Mouse (Mus musculus): Measurements from ENCODE around the gene Klhdc10. TPM values are rescaled to one million over a fixed set of nuclear protein-coding genes. Genes with fewer than 3 reads are reported as not detected.

Gene Klhdc10
- polyA plus RNA-seq, 1 experiment from 2014 or later = 8.3 TPM

GRCm38 (mm10) chr6:30403465-30403864 is 1.8 kb downstream of the Klhdc10 start:
- Histone ChIP-seq H3K9me3 (replicated peaks) (no peaks in the 10 kb centered on the region), H3K4me3 (replicated peaks) (0 out of 2 replicates have a peak overlapping the region, but pooled peaks have one; percentile 25), H3K9ac (no peak overlapping the region), H3K27me3 (0 out of 2 replicates have a peak, but pooled peaks cover 4% of the 10 kb centered on the region), H3K4me1 (replicated peaks) (peaks cover 29% of the 10 kb centered on the region), H3K27ac (replicated peaks) (no peak overlapping the region), H3K4me2 (peak overlapping the region; percentile 52), H3K36me3 (replicated peaks) (no peaks in the 10 kb centered on the region)
- ATAC-seq (ENCODE audit: insufficient read depth) = no peak
- 20% methylated on average over 4 of the region's 4 CpGs for WGBS (ENCODE audit: insufficient replicate concordance)

GRCm38 (mm10) chr6:30404671-30405070 is 3.0 kb downstream of the Klhdc10 start:
- Histone ChIP-seq H3K9ac (no peak overlapping the region), H3K27ac (replicated peaks) (no peak overlapping the region), H3K4me1 (replicated peaks) (peaks cover 29% of the 10 kb centered on the region), H3K36me3 (replicated peaks) (no peaks in the 10 kb centered on the region), H3K4me3 (replicated peaks) (no peak overlapping the region), H3K27me3 (no peaks in the 10 kb centered on the region), H3K4me2 (no peak overlapping the region), H3K9me3 (replicated peaks) (no peaks in the 10 kb centered on the region)
- no peak for ATAC-seq (ENCODE audit: insufficient read depth)
- WGBS (ENCODE audit: insufficient replicate concordance) = 47% methylated on average over 5 of the region's 5 CpGs

- H3K9ac ChIP-seq = no peak overlapping the region
- H3K36me3 ChIP-seq (replicated peaks) = no peaks in the 10 kb centered on the region
- no peak for ATAC-seq (ENCODE audit: insufficient read depth)
- no peaks in the 10 kb centered on the region for H3K27me3 ChIP-seq
- peaks cover 28% of the 10 kb centered on the region for H3K4me1 ChIP-seq (replicated peaks)
- no peak overlapping the region for H3K4me2 ChIP-seq
- H3K4me3 ChIP-seq (replicated peaks) = no peak overlapping the region
- H3K27ac ChIP-seq (replicated peaks) = no peak overlapping the region
- H3K9me3 ChIP-seq (replicated peaks) = no peaks in the 10 kb centered on the region
- WGBS (ENCODE audit: insufficient replicate concordance) = 73% methylated on average over 4 of the region's 4 CpGs
These were observed 6.6 kb downstream of the Klhdc10 start for GRCm38 (mm10) chr6:30408276-30408675.

- Histone ChIP-seq H3K4me1 (replicated peaks) (peaks cover 18% of the 10 kb centered on the region), H3K27me3 (no peaks in the 10 kb centered on the region), H3K36me3 (replicated peaks) (no peaks in the 10 kb centered on the region), H3K4me3 (replicated peaks) (no peak overlapping the region), H3K9me3 (replicated peaks) (no peaks in the 10 kb centered on the region), H3K4me2 (no peak overlapping the region), H3K27ac (replicated peaks) (peak overlapping the region; percentile 29; the same call in 1 of the 2 replicates), H3K9ac (no peak overlapping the region)
- ATAC-seq (ENCODE audit: insufficient read depth) = no peak
- 68% methylated on average over 7 of the region's 7 CpGs for WGBS (ENCODE audit: insufficient replicate concordance)
These were observed 7.9 kb downstream of the Klhdc10 start for GRCm38 (mm10) chr6:30409399-30410093.

- H3K4me1 ChIP-seq (replicated peaks) = peaks cover 11% of the 10 kb centered on the region; the same call in 1 of the 2 replicates
- H3K36me3 ChIP-seq (replicated peaks) = no peaks in the 10 kb centered on the region
- ATAC-seq (ENCODE audit: insufficient read depth) = no peak
- 62% methylated on average over 4 of the region's 4 CpGs for WGBS (ENCODE audit: insufficient replicate concordance)
- H3K27me3 ChIP-seq = no peaks in the 10 kb centered on the region
- no peak overlapping the region for H3K4me3 ChIP-seq (replicated peaks)
- no peaks in the 10 kb centered on the region for H3K9me3 ChIP-seq (replicated peaks)
- H3K9ac ChIP-seq = no peak overlapping the region
- no peak overlapping the region for H3K27ac ChIP-seq (replicated peaks)
- no peak overlapping the region for H3K4me2 ChIP-seq
These were observed 9.6 kb downstream of the Klhdc10 start for GRCm38 (mm10) chr6:30411311-30411710.

- Histone ChIP-seq H3K9me3 (replicated peaks) (no peaks in the 10 kb centered on the region), H3K4me1 (replicated peaks) (no peaks in the 10 kb centered on the region), H3K9ac (no peak overlapping the region), H3K36me3 (replicated peaks) (peaks cover 4% of the 10 kb centered on the region; the same call in 1 of the 2 replicates), H3K27me3 (no peaks in the 10 kb centered on the region), H3K4me2 (no peak overlapping the region), H3K27ac (replicated peaks) (no peak overlapping the region), H3K4me3 (replicated peaks) (no peak overlapping the region)
- WGBS (ENCODE audit: insufficient replicate concordance) = 85% methylated on average over 2 of the region's 2 CpGs
- no peak for ATAC-seq (ENCODE audit: insufficient read depth)
These were observed 14.5 kb downstream of the Klhdc10 start for GRCm38 (mm10) chr6:30416126-30416525.

- Histone ChIP-seq H3K36me3 (replicated peaks) (peaks cover 10% of the 10 kb centered on the region; the same call in 1 of the 2 replicates), H3K9ac (no peak overlapping the region), H3K27me3 (no peaks in the 10 kb centered on the region), H3K4me1 (replicated peaks) (no peaks in the 10 kb centered on the region), H3K9me3 (replicated peaks) (no peaks in the 10 kb centered on the region), H3K4me2 (no peak overlapping the region), H3K27ac (replicated peaks) (no peak overlapping the region), H3K4me3 (replicated peaks) (no peak overlapping the region)
- WGBS (ENCODE audit: insufficient replicate concordance) = 79% methylated on average over 7 of the region's 7 CpGs
- ATAC-seq (ENCODE audit: insufficient read depth) = no peak
These were observed 15.1 kb downstream of the Klhdc10 start for GRCm38 (mm10) chr6:30416801-30417200.

GRCm38 (mm10) chr6:30432461-30433192 is 31.0 kb downstream of the Klhdc10 start:
- Histone ChIP-seq H3K27ac (replicated peaks) (no peak overlapping the region), H3K27me3 (no peaks in the 10 kb centered on the region), H3K4me2 (no peak overlapping the region), H3K4me3 (replicated peaks) (no peak overlapping the region), H3K9me3 (replicated peaks) (no peaks in the 10 kb centered on the region), H3K4me1 (replicated peaks) (peaks cover 13% of the 10 kb centered on the region; the same call in 1 of the 2 replicates), H3K36me3 (replicated peaks) (no peaks in the 10 kb centered on the region), H3K9ac (no peak overlapping the region)
- WGBS (ENCODE audit: insufficient replicate concordance) = 66% methylated on average over 3 of the region's 3 CpGs
- ATAC-seq (ENCODE audit: insufficient read depth) = no peak

- H3K36me3 ChIP-seq (replicated peaks) = peaks cover under 1% of the 10 kb centered on the region
- H3K27me3 ChIP-seq = no peaks in the 10 kb centered on the region
- no peak overlapping the region for H3K4me3 ChIP-seq (replicated peaks)
- ATAC-seq (ENCODE audit: insufficient read depth) = no peak
- no peaks in the 10 kb centered on the region for H3K9me3 ChIP-seq (replicated peaks)
- H3K27ac ChIP-seq (replicated peaks) = peak overlapping the region; percentile 15; the same call in 1 of the 2 replicates
- H3K4me2 ChIP-seq = no peak overlapping the region
- H3K4me1 ChIP-seq (replicated peaks) = peaks cover 7% of the 10 kb centered on the region; the same call in 1 of the 2 replicates
- WGBS (ENCODE audit: insufficient replicate concordance) = 85% methylated on average over 3 of the region's 3 CpGs
- no peak overlapping the region for H3K9ac ChIP-seq
These were observed 34.8 kb downstream of the Klhdc10 start for GRCm38 (mm10) chr6:30436476-30436875.

- no peaks in the 10 kb centered on the region for H3K9me3 ChIP-seq (replicated peaks)
- 66% methylated on average over 3 of the region's 3 CpGs for WGBS (ENCODE audit: insufficient replicate concordance)
- H3K9ac ChIP-seq = no peak overlapping the region
- no peaks in the 10 kb centered on the region for H3K27me3 ChIP-seq
- no peak overlapping the region for H3K4me2 ChIP-seq
- H3K4me1 ChIP-seq (replicated peaks) = peaks cover 7% of the 10 kb centered on the region; the same call in 1 of the 2 replicates
- peak; percentile 51 for ATAC-seq (ENCODE audit: insufficient read depth)
- no peak overlapping the region for H3K4me3 ChIP-seq (replicated peaks)
- H3K27ac ChIP-seq (replicated peaks) = peak overlapping the region; percentile 21
- H3K36me3 ChIP-seq (replicated peaks) = peaks cover 5% of the 10 kb centered on the region
These were observed 35.4 kb downstream of the Klhdc10 start for GRCm38 (mm10) chr6:30437054-30437453.

GRCm38 (mm10) chr6:30439576-30439975 is 37.9 kb downstream of the Klhdc10 start:
- Histone ChIP-seq H3K9ac (no peak overlapping the region), H3K27ac (replicated peaks) (no peak overlapping the region), H3K27me3 (no peaks in the 10 kb centered on the region), H3K4me3 (replicated peaks) (no peak overlapping the region), H3K4me1 (replicated peaks) (peaks cover 7% of the 10 kb centered on the region; the same call in 1 of the 2 replicates), H3K9me3 (replicated peaks) (no peaks in the 10 kb centered on the region), H3K36me3 (replicated peaks) (peaks cover 30% of the 10 kb centered on the region), H3K4me2 (no peak overlapping the region)
- WGBS (ENCODE audit: insufficient replicate concordance) = 88% methylated on average over 10 of the region's 10 CpGs
- no peak for ATAC-seq (ENCODE audit: insufficient read depth)

All from liver, embryonic 15.5 days (tissue).